Mouse (Mus musculus) small intestine, adult 2 months (tissue): ENCODE results near the gene Tstd3.

Experiments
- CTCF ChIP-seq: fragments of 200-500 bp; IDR thresholded peaks from 2 replicates; pipeline ENCODE4 v1.5.1; 2012; ENCODE audit warnings: low read depth, mild to moderate bottlenecking, control low read depth, inconsistent platforms, low read length, moderate library complexity, mixed read lengths; ENCODE audit not compliant: insufficient replicate concordance, insufficient read length; ENCODE audit errors: extremely low read depth
- POLR2A ChIP-seq: fragments of 200-500 bp; IDR thresholded peaks from 2 replicates; pipeline ENCODE4 v1.6.1; 2012; ENCODE audit warnings: low read depth, mild to moderate bottlenecking, control low read depth, inconsistent platforms, low read length, moderate library complexity

DNA sequence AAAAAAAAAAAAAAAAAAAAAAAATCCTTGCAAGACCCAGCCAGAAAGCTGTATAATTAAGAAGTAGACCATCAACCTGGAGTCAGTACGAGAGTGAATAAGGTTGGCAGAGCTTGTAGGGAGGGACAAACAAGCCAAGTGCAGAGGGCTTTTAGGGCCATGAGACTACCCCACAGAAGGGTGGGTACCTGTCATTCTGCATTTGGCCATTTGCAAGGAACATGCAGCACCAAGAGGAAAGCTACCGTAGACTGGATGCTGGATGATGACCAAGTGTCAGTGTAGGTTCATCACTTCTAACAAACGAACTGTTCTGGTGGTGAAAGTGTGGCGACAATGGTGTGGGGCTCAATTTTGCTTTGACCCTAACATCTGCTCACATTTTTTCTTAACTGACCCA, 22.8 kb upstream of the Tstd3 start:
- TF ChIP-seq CTCF = no peak
- TF ChIP-seq POLR2A = no peak
